Comparison of ENCODE assay signal across 8 mouse cellular contexts in genomic region chr17:25567745-25568144, GRCm38 (mm10). TPM values are rescaled to one million over a fixed set of nuclear protein-coding genes. Genes with fewer than 3 reads are reported as not detected.
A peak's percentile ranks its signal among the peaks of the same experiment; 100 is the strongest.
DNase-seq lines count a peak whose midpoint lies in the region; ATAC-seq and TF ChIP-seq lines count a peak whose summit lies in the region.

No protein-coding gene starts in this region.

- no peak for TF ChIP-seq POLR2A in heart, adult 2 months (IDR thresholded peaks at IDR 0.05; ENCODE audit: insufficient read depth, low read depth, low read length)

- H3K36me3 ChIP-seq in heart, adult 2 months (ENCODE audit: control insufficient read depth, insufficient read depth, low read length), result no peaks in the 10 kb centered on the region
- H3K36me3 ChIP-seq in heart, embryonic 10.5 days, result 0 out of 2 replicates have a peak, but pooled peaks cover 2% of the 10 kb centered on the region
- 0 out of 2 replicates have a peak, but pooled peaks cover 6% of the 10 kb centered on the region for H3K36me3 ChIP-seq in forebrain, embryonic 12.5 days (replicated peaks)
- no peaks in the 10 kb centered on the region for H3K36me3 ChIP-seq in hindbrain, postnatal 0 days (ENCODE audit: insufficient read depth, low read length)
- no peaks in the 10 kb centered on the region for H3K36me3 ChIP-seq in midbrain, embryonic 11.5 days (ENCODE audit: control insufficient read depth, insufficient read depth, low read length)

- DNase-seq in heart, adult 2 months, result peak in 1 of 2 experiments; percentile 73
- DNase-seq in heart, embryonic 10.5 days (ENCODE audit: low spot score), result no peak
- DNase-seq in c-Kit-negative CD71-positive TER-119-positive erythroid progenitor cells, embryonic 14.5 days (ENCODE audit: low read depth, low spot score), result peak; percentile 32
- DNase-seq in hindbrain, postnatal 0 days (ENCODE audit: low spot score), result peak; percentile 85
- DNase-seq in left cerebral cortex, adult 8-10 months (ENCODE audit: low spot score in 2 of 2), result peak; percentile 73 to 76
- peak; percentile 99 for DNase-seq in midbrain, embryonic 11.5 days (ENCODE audit: low spot score, missing footprints)
- peak; percentile 24 to 70 for DNase-seq in spleen, adult 18-20 months

- no peak overlapping the region for H3K27ac ChIP-seq in heart, adult 2 months
- no peak overlapping the region for H3K27ac ChIP-seq in heart, embryonic 10.5 days
- H3K27ac ChIP-seq in forebrain, embryonic 12.5 days, result no peak overlapping the region
- peak overlapping the region; percentile 67; the same call in 1 of the 2 replicates for H3K27ac ChIP-seq in hindbrain, postnatal 0 days
- no peak overlapping the region for H3K27ac ChIP-seq in midbrain, embryonic 11.5 days (ENCODE audit: low read depth, low read length)

- ATAC-seq in forebrain, embryonic 12.5 days (ENCODE audit: low FRiP score), result no peak
- no peak; the same call in 1 of the 2 replicates for ATAC-seq in hindbrain, postnatal 0 days
- no peak for ATAC-seq in midbrain, embryonic 11.5 days (ENCODE audit: low FRiP score)

- no peak overlapping the region for H3K4me3 ChIP-seq in heart, adult 2 months
- no peak overlapping the region for H3K4me3 ChIP-seq in heart, embryonic 10.5 days
- peak overlapping the region; percentile 46 for H3K4me3 ChIP-seq in forebrain, embryonic 12.5 days (replicated peaks)
- H3K4me3 ChIP-seq in hindbrain, postnatal 0 days (ENCODE audit: low read length), result peak overlapping the region; percentile 55
- no peak overlapping the region for H3K4me3 ChIP-seq in midbrain, embryonic 11.5 days (ENCODE audit: low read depth, low read length)

- 26% methylated on average over 14 of the region's 14 CpGs for WGBS in heart, adult 2 months
- WGBS in heart, embryonic 10.5 days, result 19% methylated on average over 14 of the region's 14 CpGs
- WGBS in forebrain, embryonic 12.5 days, result 21% methylated on average over 14 of the region's 14 CpGs
- WGBS in hindbrain, postnatal 0 days, result 19% methylated on average over 14 of the region's 14 CpGs
- 26% methylated on average over 14 of the region's 14 CpGs for WGBS in midbrain, embryonic 11.5 days

- no peaks in the 10 kb centered on the region for H3K9me3 ChIP-seq in heart, embryonic 10.5 days
- H3K9me3 ChIP-seq in forebrain, embryonic 12.5 days, result no peaks in the 10 kb centered on the region
- no peaks in the 10 kb centered on the region for H3K9me3 ChIP-seq in hindbrain, postnatal 0 days (ENCODE audit: low read length)
- no peaks in the 10 kb centered on the region for H3K9me3 ChIP-seq in midbrain, embryonic 11.5 days (ENCODE audit: control insufficient read depth, low read length)

- peaks cover 8% of the 10 kb centered on the region for H3K27me3 ChIP-seq in heart, adult 2 months (ENCODE audit: control insufficient read depth, insufficient read depth, low read length)
- H3K27me3 ChIP-seq in heart, embryonic 10.5 days (ENCODE audit: insufficient read depth, poor library complexity, severe bottlenecking), result peaks cover 65% of the 10 kb centered on the region
- peaks cover 75% of the 10 kb centered on the region for H3K27me3 ChIP-seq in forebrain, embryonic 12.5 days
- peaks cover 10% of the 10 kb centered on the region; the same call in 1 of the 2 replicates for H3K27me3 ChIP-seq in hindbrain, postnatal 0 days (ENCODE audit: insufficient read depth, low read length)
- peaks cover 28% of the 10 kb centered on the region for H3K27me3 ChIP-seq in midbrain, embryonic 11.5 days (ENCODE audit: control insufficient read depth, insufficient read depth, low read length)

- no peak overlapping the region for H3K9ac ChIP-seq in heart, adult 2 months (ENCODE audit: low read depth, low read length)
- no peak overlapping the region for H3K9ac ChIP-seq in forebrain, embryonic 12.5 days
- H3K9ac ChIP-seq in hindbrain, postnatal 0 days (replicated peaks; ENCODE audit: low read length), result peak overlapping the region; percentile 28; the same call in 1 of the 2 replicates
- H3K9ac ChIP-seq in midbrain, embryonic 11.5 days (ENCODE audit: low read length), result no peak overlapping the region

- no peaks in the 10 kb centered on the region for H3K79me2 ChIP-seq in heart, adult 2 months (replicated peaks; ENCODE audit: control insufficient read depth, insufficient read depth, low read length)

- H3K4me2 ChIP-seq in forebrain, embryonic 12.5 days, result peak overlapping the region; percentile 91
- peak overlapping the region; percentile 81 for H3K4me2 ChIP-seq in hindbrain, postnatal 0 days (ENCODE audit: low read depth, low read length)
- H3K4me2 ChIP-seq in midbrain, embryonic 11.5 days, result no peak overlapping the region

- intact Hi-C loops in heart, adult 2 months (cut with DNase I), result loop anchor here (2.0 to 5.0 kb wide), 2 partner anchors 131 to 235 kb away; no protein-coding TSS in a partner anchor

- no peak for TF ChIP-seq EP300 in heart, adult 2 months (IDR thresholded peaks at IDR 0.05; ENCODE audit: insufficient read depth, low read depth, low read length)

- TF ChIP-seq CTCF in heart, adult 2 months (IDR thresholded peaks at IDR 0.05), result peak; percentile 80
- peak; percentile 96 for TF ChIP-seq CTCF in hindbrain, postnatal 0 days (IDR thresholded peaks at IDR 0.05; ENCODE audit: low read depth)

- H3K4me1 ChIP-seq in heart, adult 2 months (ENCODE audit: control insufficient read depth, insufficient read depth, low read length), result peaks cover 2% of the 10 kb centered on the region; the same call in 1 of the 2 replicates
- H3K4me1 ChIP-seq in heart, embryonic 10.5 days, result peaks cover 58% of the 10 kb centered on the region
- peaks cover 57% of the 10 kb centered on the region for H3K4me1 ChIP-seq in forebrain, embryonic 12.5 days
- H3K4me1 ChIP-seq in hindbrain, postnatal 0 days (ENCODE audit: insufficient read depth, low read length), result peaks cover 18% of the 10 kb centered on the region; the same call in 1 of the 2 replicates
- peaks cover 22% of the 10 kb centered on the region for H3K4me1 ChIP-seq in midbrain, embryonic 11.5 days (ENCODE audit: control insufficient read depth, insufficient read depth, low read length)

RNA-seq across cellular contexts. Expression of gene Sox8, which starts 2.7 kb away (rescaled TPM):
- under 1 TPM; 0.30 to 0.44 TPM for total RNA-seq in heart, adult 2 months (2021)
- 0.57 and 0.67 TPM in 2 replicates for polyA plus RNA-seq in heart, adult 2 months (2012; rRNA removed)
- 2.0 and 3.6 TPM in 2 replicates for polyA plus RNA-seq in heart, embryonic 10.5 days (2016; fragmentation: Nextera tagmentation; extraction: Ambion mirVana)
- 10.3 and 15.1 TPM in 2 replicates for polyA plus RNA-seq in forebrain, embryonic 12.5 days (2016; fragmentation: Nextera tagmentation; extraction: Ambion mirVana)
- 52.1 and 54.5 TPM in 2 replicates for total RNA-seq in hindbrain, postnatal 0 days (2014; rRNA removed)
- polyA plus RNA-seq in hindbrain, postnatal 0 days (2015; fragmentation: Nextera tagmentation; extraction: Ambion mirVana), result 28.9 and 31.5 TPM in 2 replicates
- total RNA-seq in left cerebral cortex, adult 8-10 months (2022), result 10 to 100 TPM; 49.8 to 68.7 (median 54.9) TPM
- polyA plus RNA-seq in midbrain, embryonic 11.5 days (2014; fragmentation: Nextera tagmentation; extraction: Ambion mirVana), result 2.0 and 2.1 TPM in 2 replicates

RNA-seq across cellular contexts. Expression of gene Lmf1, which starts 11.1 kb away (rescaled TPM):
- total RNA-seq in heart, adult 2 months (2021), result 10 to 100 TPM; 28.7 to 33.5 TPM
- 32.7 and 41.8 TPM in 2 replicates for polyA plus RNA-seq in heart, adult 2 months (2012; rRNA removed)
- polyA plus RNA-seq in heart, embryonic 10.5 days (2016; fragmentation: Nextera tagmentation; extraction: Ambion mirVana), result 36.8 and 43.1 TPM in 2 replicates
- 17.8 and 21.0 TPM in 2 replicates for polyA plus RNA-seq in forebrain, embryonic 12.5 days (2016; fragmentation: Nextera tagmentation; extraction: Ambion mirVana)
- 38.1 and 45.1 TPM in 2 replicates for total RNA-seq in hindbrain, postnatal 0 days (2014; rRNA removed)
- 21.4 and 22.4 TPM in 2 replicates for polyA plus RNA-seq in hindbrain, postnatal 0 days (2015; fragmentation: Nextera tagmentation; extraction: Ambion mirVana)
- total RNA-seq in left cerebral cortex, adult 8-10 months (2022), result 10 to 100 TPM; 22.0 to 26.3 (median 24.6) TPM
- polyA plus RNA-seq in midbrain, embryonic 11.5 days (2014; fragmentation: Nextera tagmentation; extraction: Ambion mirVana), result 19.2 and 20.6 TPM in 2 replicates

Comparison
In these comparisons a context has a peak if more than half of its experiments do, and no peak if none do; other contexts are left out.
1. H3K4me3 ChIP-seq: peak in forebrain, embryonic 12.5 days (single experiment) and hindbrain, postnatal 0 days (single experiment); none in heart, adult 2 months (single experiment), heart, embryonic 10.5 days (single experiment) and midbrain, embryonic 11.5 days (single experiment).